Mouse (Mus musculus) ES-E14 (cell line): ENCODE results near the gene Pop5.

Experiments used
- CHD2 ChIP-seq: IDR thresholded peaks from 2 replicates; pipeline ENCODE4 v1.6.1; 2014; ENCODE audit warnings: mild to moderate bottlenecking, low read depth, low read length, inconsistent platforms
- HCFC1 ChIP-seq: IDR thresholded peaks from 2 replicates; pipeline ENCODE4 v1.6.1; 2012; ENCODE audit warnings: low read length, inconsistent platforms, borderline replicate concordance; ENCODE audit not compliant: insufficient read depth
- MAFK ChIP-seq: IDR thresholded peaks from 2 replicates; pipeline ENCODE4 v1.6.1; 2014; ENCODE audit warnings: mild to moderate bottlenecking, low read depth, low read length, inconsistent platforms; ENCODE audit not compliant: insufficient read depth
- ZC3H11A ChIP-seq: IDR thresholded peaks from 2 replicates; pipeline ENCODE4 v1.6.1; 2012; ENCODE audit warnings: low read depth, mild to moderate bottlenecking, inconsistent platforms, low read length, borderline replicate concordance
- ZNF384 ChIP-seq: IDR thresholded peaks from 2 replicates; pipeline ENCODE4 v1.6.1; 2012; ENCODE audit warnings: low read depth, low read length, inconsistent platforms

DNA sequence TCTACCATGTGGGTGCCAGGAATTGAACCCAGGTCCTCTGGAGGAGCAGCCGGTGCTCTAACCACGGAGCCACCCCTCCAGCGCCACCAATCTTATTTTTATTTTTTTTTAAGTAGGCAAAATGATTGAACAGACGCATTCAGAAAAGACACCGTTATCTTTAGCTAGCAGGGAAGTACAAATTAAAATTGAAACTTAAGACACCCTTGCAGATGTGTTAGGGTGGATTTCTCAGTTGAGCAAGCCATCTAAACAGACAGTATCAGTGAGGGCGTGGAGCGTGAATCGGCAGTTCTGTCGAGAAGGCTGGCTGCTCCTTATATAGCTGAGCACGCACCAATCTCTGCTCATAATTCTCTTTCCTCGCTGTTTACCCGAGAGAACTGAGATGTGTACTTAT lies 17.6 kb upstream of the Pop5 start:
- TF ChIP-seq ZNF384 (no peak), MAFK (no peak), CHD2 (no peak), ZC3H11A (no peak), HCFC1 (no peak)
